Comparison of ENCODE assay signal across 21 mouse cellular contexts in the genomic region with DNA sequence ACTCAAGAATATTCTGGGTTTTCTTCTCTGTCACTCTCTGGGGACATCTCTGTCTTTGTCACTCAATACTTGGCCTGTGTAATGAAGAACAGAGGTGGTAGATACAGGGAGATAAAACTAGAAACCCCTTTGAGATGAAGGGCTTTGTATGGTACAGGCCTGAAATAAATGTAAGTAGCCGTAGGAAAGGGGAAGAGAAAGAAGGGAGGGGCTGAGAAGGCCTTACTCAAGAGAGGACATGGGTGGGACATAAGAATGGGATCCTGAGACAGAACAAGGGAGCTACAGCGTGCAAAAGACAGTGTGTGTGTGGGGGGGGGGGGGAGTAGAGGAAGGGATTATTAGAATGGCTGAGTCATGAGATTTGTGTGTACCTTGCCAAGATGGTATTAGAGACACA. TPM values are rescaled to one million over a fixed set of nuclear protein-coding genes. Genes with fewer than 3 reads are reported as not detected.
"Had no signal": no experiment of that assay in that cellular context is flagged by ENCODE, and none has a peak within 500 bp of the region (broad histone marks: within the 10 kb centered on the region; RNA-seq: fewer than 3 reads in every experiment).

No protein-coding gene starts in this region.

- H3K36me3 ChIP-seq: liver, embryonic 13.5 days; liver, embryonic 15.5 days; lung, embryonic 15.5 days; midbrain, embryonic 12.5 days; neural tube, embryonic 13.5 days; neural tube, embryonic 15.5 days; stomach, embryonic 15.5 days had no signal

- DNase-seq: liver, embryonic 13.5 days; liver, postnatal 0 days; lung, adult 2 months; lung, postnatal 14 days; lung, postnatal 36 days; midbrain, embryonic 14.5 days; right cerebral cortex, postnatal 14 days; thymus, adult 2 months; thymus, postnatal 14 days; thymus, postnatal 36 days had no signal

- H3K4me3 ChIP-seq: liver, embryonic 13.5 days; liver, embryonic 15.5 days; lung, embryonic 15.5 days; megakaryocyte, embryonic 14.5 days; midbrain, embryonic 12.5 days; neural tube, embryonic 13.5 days; neural tube, embryonic 15.5 days; stomach, embryonic 15.5 days had no signal

- H3K27me3 ChIP-seq: liver, embryonic 13.5 days; liver, embryonic 15.5 days; lung, embryonic 15.5 days; megakaryocyte, embryonic 14.5 days; stomach, embryonic 15.5 days had no signal

- H3K4me2 ChIP-seq: liver, embryonic 13.5 days; liver, embryonic 15.5 days; lung, embryonic 15.5 days; midbrain, embryonic 12.5 days; neural tube, embryonic 13.5 days; neural tube, embryonic 15.5 days; stomach, embryonic 15.5 days had no signal

- ATAC-seq: liver, postnatal 0 days; lung, postnatal 0 days; midbrain, embryonic 16.5 days had no signal

- H3K4me1 ChIP-seq: liver, embryonic 15.5 days; lung, embryonic 15.5 days; midbrain, embryonic 12.5 days; neural tube, embryonic 13.5 days; stomach, embryonic 15.5 days had no signal

- H3K27ac ChIP-seq: liver, embryonic 13.5 days; liver, embryonic 15.5 days; lung, embryonic 15.5 days; macrophage; midbrain, embryonic 12.5 days; neural tube, embryonic 13.5 days; neural tube, embryonic 15.5 days; stomach, embryonic 15.5 days; stomach, postnatal 0 days had no signal

- H3K9ac ChIP-seq: liver, embryonic 13.5 days; liver, embryonic 15.5 days; liver, postnatal 0 days; lung, embryonic 15.5 days; midbrain, embryonic 12.5 days; neural tube, embryonic 13.5 days; neural tube, embryonic 15.5 days; stomach, embryonic 15.5 days had no signal

- H3K9me3 ChIP-seq: liver, embryonic 13.5 days; liver, embryonic 15.5 days; lung, embryonic 15.5 days; megakaryocyte, embryonic 14.5 days; midbrain, embryonic 12.5 days; neural tube, embryonic 13.5 days; neural tube, embryonic 15.5 days; stomach, embryonic 15.5 days had no signal

RNA-seq across cellular contexts. Expression of gene Fam196b, which starts 5.3 kb away (rescaled TPM):
- polyA plus RNA-seq: macrophage had no signal
